Comparison of ENCODE assay signal across 15 mouse cellular contexts in the genomic region with DNA sequence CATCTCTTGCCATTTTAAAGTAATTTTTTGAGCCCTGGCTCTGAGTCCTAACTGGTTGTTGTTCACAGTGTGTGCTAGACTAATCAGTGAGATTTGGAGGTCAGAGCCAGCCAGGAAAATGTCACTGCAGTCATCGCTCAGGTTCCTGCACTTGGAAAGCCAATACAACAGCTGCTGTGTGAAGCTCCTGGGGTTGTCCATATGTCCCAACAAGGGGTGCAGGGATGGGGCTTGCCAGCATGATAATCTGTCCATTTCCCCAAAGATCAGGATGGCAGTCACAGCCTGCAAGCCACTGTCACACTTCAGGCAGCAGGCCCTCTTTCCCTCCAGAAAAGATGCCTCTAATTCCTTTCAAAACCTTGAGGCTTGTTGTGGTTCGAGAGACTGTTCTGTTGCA.
DNase-seq lines count a peak whose midpoint lies in the region; ATAC-seq and TF ChIP-seq lines count a peak whose summit lies in the region.
"Had no signal": no experiment of that assay in that cellular context is flagged by ENCODE, and none has a peak within 500 bp of the region (broad histone marks: within the 10 kb centered on the region; RNA-seq: fewer than 3 reads in every experiment).

No protein-coding gene starts in this region.

- 47% methylated on average over 2 of the region's 2 CpGs for WGBS in forebrain, embryonic 13.5 days
- 80% methylated on average over 2 of the region's 2 CpGs for WGBS in forebrain, embryonic 12.5 days
- WGBS in limb, embryonic 12.5 days = 75% methylated on average over 2 of the region's 2 CpGs
- WGBS in limb, embryonic 10.5 days = 82% methylated on average over 2 of the region's 2 CpGs
- WGBS in hindbrain, postnatal 0 days = 30% methylated on average over 2 of the region's 2 CpGs
- WGBS in kidney, embryonic 15.5 days = 69% methylated on average over 2 of the region's 2 CpGs

- TF ChIP-seq CTCF in hindbrain, postnatal 0 days (IDR thresholded peaks at IDR 0.05; ENCODE audit: low read depth) = no peak

- DNase-seq in limb, embryonic 10.5 days (ENCODE audit: low spot score) = no peak
- peak; percentile 96 for DNase-seq in cerebellum, adult 9-10 months
- DNase-seq in hindbrain, postnatal 0 days (ENCODE audit: low spot score) = peak; percentile 79
- DNase-seq: kidney, postnatal 25 days; layer of hippocampus, postnatal 36 days; thymus, postnatal 4 days had no signal

- H3K4me3 ChIP-seq in forebrain, embryonic 13.5 days = no peak overlapping the region
- H3K4me3 ChIP-seq in forebrain, embryonic 12.5 days (replicated peaks) = no peak overlapping the region
- no peak overlapping the region for H3K4me3 ChIP-seq in limb, embryonic 12.5 days (replicated peaks)
- H3K4me3 ChIP-seq in limb, embryonic 10.5 days = no peak overlapping the region
- no peak overlapping the region for H3K4me3 ChIP-seq in hindbrain, postnatal 0 days (ENCODE audit: low read length)
- H3K4me3 ChIP-seq in kidney, embryonic 15.5 days (replicated peaks) = no peak overlapping the region
- H3K4me3 ChIP-seq: embryonic facial prominence, embryonic 15.5 days; lung, embryonic 15.5 days had no signal

- no peaks in the 10 kb centered on the region for H3K9me3 ChIP-seq in forebrain, embryonic 13.5 days (replicated peaks)
- H3K9me3 ChIP-seq in forebrain, embryonic 12.5 days = no peaks in the 10 kb centered on the region
- H3K9me3 ChIP-seq in limb, embryonic 12.5 days = no peaks in the 10 kb centered on the region
- H3K9me3 ChIP-seq in limb, embryonic 10.5 days (replicated peaks) = no peaks in the 10 kb centered on the region
- no peaks in the 10 kb centered on the region for H3K9me3 ChIP-seq in hindbrain, postnatal 0 days (ENCODE audit: low read length)
- no peaks in the 10 kb centered on the region for H3K9me3 ChIP-seq in kidney, embryonic 15.5 days (replicated peaks)
- H3K9me3 ChIP-seq: embryonic facial prominence, embryonic 15.5 days; lung, embryonic 15.5 days had no signal

- H3K27me3 ChIP-seq in forebrain, embryonic 13.5 days = no peaks in the 10 kb centered on the region
- no peaks in the 10 kb centered on the region for H3K27me3 ChIP-seq in forebrain, embryonic 12.5 days
- no peaks in the 10 kb centered on the region for H3K27me3 ChIP-seq in limb, embryonic 12.5 days
- no peaks in the 10 kb centered on the region for H3K27me3 ChIP-seq in limb, embryonic 10.5 days (ENCODE audit: low read depth, poor library complexity, severe bottlenecking)
- no peaks in the 10 kb centered on the region for H3K27me3 ChIP-seq in hindbrain, postnatal 0 days (ENCODE audit: insufficient read depth, low read length)
- no peaks in the 10 kb centered on the region for H3K27me3 ChIP-seq in kidney, embryonic 15.5 days
- H3K27me3 ChIP-seq: embryonic facial prominence, embryonic 15.5 days; lung, embryonic 15.5 days had no signal

- ATAC-seq in forebrain, embryonic 13.5 days = peak; percentile 70
- no peak for ATAC-seq in forebrain, embryonic 12.5 days (ENCODE audit: low FRiP score)
- ATAC-seq in limb, embryonic 12.5 days (ENCODE audit: insufficient number of reproducible peaks, insufficient read depth, low FRiP score, low TSS enrichment, low read depth) = no peak
- ATAC-seq in hindbrain, postnatal 0 days = peak; percentile 79
- ATAC-seq in granulocyte monocyte progenitor cell, adult 5-6 weeks (replicated peaks; ENCODE audit: poor library complexity, severe bottlenecking) = no peak
- ATAC-seq in kidney, embryonic 15.5 days (replicated peaks; ENCODE audit: low FRiP score) = no peak

- H3K4me1 ChIP-seq in forebrain, embryonic 13.5 days = peaks cover 58% of the 10 kb centered on the region
- H3K4me1 ChIP-seq in forebrain, embryonic 12.5 days = peaks cover 24% of the 10 kb centered on the region
- H3K4me1 ChIP-seq in limb, embryonic 12.5 days (replicated peaks) = peaks cover 19% of the 10 kb centered on the region
- peaks cover 43% of the 10 kb centered on the region for H3K4me1 ChIP-seq in limb, embryonic 10.5 days
- H3K4me1 ChIP-seq in hindbrain, postnatal 0 days (ENCODE audit: insufficient read depth, low read length) = peaks cover 16% of the 10 kb centered on the region
- 0 out of 2 replicates have a peak, but pooled peaks cover 11% of the 10 kb centered on the region for H3K4me1 ChIP-seq in kidney, embryonic 15.5 days
- H3K4me1 ChIP-seq: lung, embryonic 15.5 days had no signal

- no peaks in the 10 kb centered on the region for H3K36me3 ChIP-seq in forebrain, embryonic 13.5 days (ENCODE audit: poor library complexity, severe bottlenecking)
- no peaks in the 10 kb centered on the region for H3K36me3 ChIP-seq in forebrain, embryonic 12.5 days (replicated peaks)
- H3K36me3 ChIP-seq in limb, embryonic 12.5 days = no peaks in the 10 kb centered on the region
- no peaks in the 10 kb centered on the region for H3K36me3 ChIP-seq in limb, embryonic 10.5 days
- no peaks in the 10 kb centered on the region for H3K36me3 ChIP-seq in hindbrain, postnatal 0 days (ENCODE audit: insufficient read depth, low read length)
- no peaks in the 10 kb centered on the region for H3K36me3 ChIP-seq in kidney, embryonic 15.5 days
- H3K36me3 ChIP-seq: embryonic facial prominence, embryonic 15.5 days; lung, embryonic 15.5 days had no signal

- H3K4me2 ChIP-seq in forebrain, embryonic 13.5 days = no peak overlapping the region
- H3K4me2 ChIP-seq in forebrain, embryonic 12.5 days = no peak overlapping the region
- H3K4me2 ChIP-seq in limb, embryonic 12.5 days = no peak overlapping the region
- no peak overlapping the region for H3K4me2 ChIP-seq in hindbrain, postnatal 0 days (ENCODE audit: low read depth, low read length)
- H3K4me2 ChIP-seq in kidney, embryonic 15.5 days = no peak overlapping the region
- H3K4me2 ChIP-seq: embryonic facial prominence, embryonic 15.5 days; lung, embryonic 15.5 days; midbrain, embryonic 11.5 days had no signal

- H3K9ac ChIP-seq in forebrain, embryonic 13.5 days = no peak overlapping the region
- H3K9ac ChIP-seq in forebrain, embryonic 12.5 days = no peak overlapping the region
- H3K9ac ChIP-seq in limb, embryonic 12.5 days (replicated peaks) = no peak overlapping the region
- no peak overlapping the region for H3K9ac ChIP-seq in hindbrain, postnatal 0 days (replicated peaks; ENCODE audit: low read length)
- no peak overlapping the region for H3K9ac ChIP-seq in kidney, embryonic 15.5 days
- H3K9ac ChIP-seq: embryonic facial prominence, embryonic 15.5 days; lung, embryonic 15.5 days had no signal

- peak overlapping the region; percentile 11; the same call in 1 of the 2 replicates for H3K27ac ChIP-seq in forebrain, embryonic 13.5 days
- H3K27ac ChIP-seq in forebrain, embryonic 12.5 days = no peak overlapping the region
- H3K27ac ChIP-seq in limb, embryonic 12.5 days = peak overlapping the region; percentile 31; the same call in 1 of the 2 replicates
- no peak overlapping the region for H3K27ac ChIP-seq in limb, embryonic 10.5 days
- peak overlapping the region; percentile 54; the same call in 1 of the 2 replicates for H3K27ac ChIP-seq in hindbrain, postnatal 0 days
- no peak overlapping the region for H3K27ac ChIP-seq in kidney, embryonic 15.5 days
- H3K27ac ChIP-seq: embryonic facial prominence, embryonic 15.5 days; lung, embryonic 15.5 days; stomach, postnatal 0 days had no signal

Comparison
In these comparisons a context has a peak if more than half of its experiments do, and no peak if none do; other contexts are left out.
1. ATAC-seq: peak in forebrain, embryonic 13.5 days (single experiment) and hindbrain, postnatal 0 days (single experiment); none in forebrain, embryonic 12.5 days (single experiment), limb, embryonic 12.5 days (single experiment), granulocyte monocyte progenitor cell, adult 5-6 weeks (single experiment) and kidney, embryonic 15.5 days (single experiment).
2. H3K27ac ChIP-seq: peak in forebrain, embryonic 13.5 days (single experiment), limb, embryonic 12.5 days (single experiment) and hindbrain, postnatal 0 days (single experiment); none in forebrain, embryonic 12.5 days (single experiment), limb, embryonic 10.5 days (single experiment) and kidney, embryonic 15.5 days (single experiment).